Mouse (Mus musculus): ENCODE measurements around the gene Ccdc85c. TPM values are rescaled to one million over a fixed set of nuclear protein-coding genes. Genes with fewer than 3 reads are reported as not detected.

Ccdc85c gene
- polyA plus RNA-seq, 1 experiment from 2014 or later: 4.9 TPM

GRCm38 (mm10) chr12:108244778-108245177, 30.4 kb downstream of the Ccdc85c start:
- Histone ChIP-seq H3K9me3 (no peaks in the 10 kb centered on the region), H3K27me3 (no peaks in the 10 kb centered on the region), H3K4me3 (no peak overlapping the region), H3K4me2 (peak overlapping the region; percentile 33), H3K4me1 (peaks cover 73% of the 10 kb centered on the region), H3K9ac (no peak overlapping the region), H3K27ac (peak overlapping the region; percentile 76), H3K36me3 (no peaks in the 10 kb centered on the region)
- WGBS: under 1% methylated on average over 8 of the region's 8 CpGs
- ATAC-seq (ENCODE audit: borderline replicate concordance, extremely low read depth, low FRiP score, low TSS enrichment): peak; percentile 55

GRCm38 (mm10) chr12:108242243-108242745, 32.9 kb downstream of the Ccdc85c start:
- H3K4me3 ChIP-seq: no peak overlapping the region
- H3K4me2 ChIP-seq: no peak overlapping the region
- H3K9ac ChIP-seq: no peak overlapping the region
- no peaks in the 10 kb centered on the region for H3K9me3 ChIP-seq
- no peak for ATAC-seq (ENCODE audit: borderline replicate concordance, extremely low read depth, low FRiP score, low TSS enrichment)
- peaks cover 81% of the 10 kb centered on the region for H3K4me1 ChIP-seq
- H3K36me3 ChIP-seq: no peaks in the 10 kb centered on the region
- H3K27ac ChIP-seq: no peak overlapping the region
- H3K27me3 ChIP-seq: no peaks in the 10 kb centered on the region
- WGBS: 80% methylated on average over 20 of the region's 20 CpGs

- H3K4me2 ChIP-seq: no peak overlapping the region
- H3K9ac ChIP-seq: no peak overlapping the region
- no peaks in the 10 kb centered on the region for H3K27me3 ChIP-seq
- H3K4me1 ChIP-seq: peaks cover 80% of the 10 kb centered on the region
- no peaks in the 10 kb centered on the region for H3K36me3 ChIP-seq
- no peak overlapping the region for H3K4me3 ChIP-seq
- no peak overlapping the region for H3K27ac ChIP-seq
- WGBS: 56% methylated on average over 6 of the region's 6 CpGs
- no peak for ATAC-seq (ENCODE audit: borderline replicate concordance, extremely low read depth, low FRiP score, low TSS enrichment)
- H3K9me3 ChIP-seq: no peaks in the 10 kb centered on the region
Observed at GRCm38 (mm10) chr12:108241626-108242025, 33.6 kb downstream of the Ccdc85c start.

GRCm38 (mm10) chr12:108240953-108241588, 34.2 kb downstream of the Ccdc85c start:
- 56% methylated on average over 21 of the region's 21 CpGs for WGBS
- ATAC-seq (ENCODE audit: borderline replicate concordance, extremely low read depth, low FRiP score, low TSS enrichment): 0 out of 2 replicates have a peak, but pooled peaks have one; percentile 6
- no peak overlapping the region for H3K27ac ChIP-seq
- H3K9ac ChIP-seq: no peak overlapping the region
- peaks cover 81% of the 10 kb centered on the region for H3K4me1 ChIP-seq
- H3K36me3 ChIP-seq: no peaks in the 10 kb centered on the region
- H3K27me3 ChIP-seq: no peaks in the 10 kb centered on the region
- no peak overlapping the region for H3K4me3 ChIP-seq
- H3K9me3 ChIP-seq: no peaks in the 10 kb centered on the region
- no peak overlapping the region for H3K4me2 ChIP-seq

- ATAC-seq (ENCODE audit: borderline replicate concordance, extremely low read depth, low FRiP score, low TSS enrichment): no peak
- no peaks in the 10 kb centered on the region for H3K9me3 ChIP-seq
- H3K36me3 ChIP-seq: no peaks in the 10 kb centered on the region
- no peak overlapping the region for H3K27ac ChIP-seq
- no peak overlapping the region for H3K4me2 ChIP-seq
- no peak overlapping the region for H3K9ac ChIP-seq
- H3K4me3 ChIP-seq: no peak overlapping the region
- H3K4me1 ChIP-seq: peaks cover 81% of the 10 kb centered on the region
- H3K27me3 ChIP-seq: no peaks in the 10 kb centered on the region
- WGBS: 77% methylated on average over 13 of the region's 13 CpGs
Observed at GRCm38 (mm10) chr12:108240401-108240890, 34.8 kb downstream of the Ccdc85c start.

- no peaks in the 10 kb centered on the region for H3K9me3 ChIP-seq
- H3K4me2 ChIP-seq: peak overlapping the region; percentile 16; the same call in 1 of the 2 replicates
- H3K4me1 ChIP-seq: peaks cover 79% of the 10 kb centered on the region
- no peak overlapping the region for H3K4me3 ChIP-seq
- peak overlapping the region; percentile 55 for H3K27ac ChIP-seq
- H3K27me3 ChIP-seq: no peaks in the 10 kb centered on the region
- H3K9ac ChIP-seq: no peak overlapping the region
- peak; percentile 43; the same call in 1 of the 2 replicates for ATAC-seq (ENCODE audit: borderline replicate concordance, extremely low read depth, low FRiP score, low TSS enrichment)
- 36% methylated on average over 5 of the region's 5 CpGs for WGBS
- H3K36me3 ChIP-seq: no peaks in the 10 kb centered on the region
Observed at GRCm38 (mm10) chr12:108239441-108239840, 35.8 kb downstream of the Ccdc85c start.

- Histone ChIP-seq H3K9me3 (no peaks in the 10 kb centered on the region), H3K4me3 (no peak overlapping the region), H3K9ac (no peak overlapping the region), H3K27me3 (no peaks in the 10 kb centered on the region), H3K4me2 (no peak overlapping the region), H3K36me3 (no peaks in the 10 kb centered on the region), H3K27ac (no peak overlapping the region), H3K4me1 (peaks cover 70% of the 10 kb centered on the region)
- no peak for ATAC-seq (ENCODE audit: borderline replicate concordance, extremely low read depth, low FRiP score, low TSS enrichment)
- 65% methylated on average over 17 of the region's 17 CpGs for WGBS
Observed at GRCm38 (mm10) chr12:108238395-108239035, 36.7 kb downstream of the Ccdc85c start.

GRCm38 (mm10) chr12:108237300-108238006, 37.8 kb downstream of the Ccdc85c start:
- Histone ChIP-seq H3K4me1 (peaks cover 70% of the 10 kb centered on the region), H3K4me2 (no peak overlapping the region), H3K36me3 (no peaks in the 10 kb centered on the region), H3K4me3 (no peak overlapping the region), H3K27me3 (no peaks in the 10 kb centered on the region), H3K27ac (no peak overlapping the region; the same call in 1 of the 2 replicates), H3K9me3 (no peaks in the 10 kb centered on the region), H3K9ac (no peak overlapping the region)
- ATAC-seq (ENCODE audit: borderline replicate concordance, extremely low read depth, low FRiP score, low TSS enrichment): no peak
- WGBS: 65% methylated on average over 6 of the region's 6 CpGs

- Histone ChIP-seq H3K36me3 (no peaks in the 10 kb centered on the region), H3K4me2 (no peak overlapping the region), H3K4me3 (no peak overlapping the region), H3K4me1 (peaks cover 72% of the 10 kb centered on the region), H3K27ac (no peak overlapping the region), H3K9me3 (no peaks in the 10 kb centered on the region), H3K9ac (no peak overlapping the region), H3K27me3 (no peaks in the 10 kb centered on the region)
- 71% methylated on average over 18 of the region's 18 CpGs for WGBS
- no peak for ATAC-seq (ENCODE audit: borderline replicate concordance, extremely low read depth, low FRiP score, low TSS enrichment)
Observed at GRCm38 (mm10) chr12:108235976-108236555, 39.2 kb downstream of the Ccdc85c start.

- WGBS: 51% methylated on average over 14 of the region's 14 CpGs
- Histone ChIP-seq H3K4me2 (no peak overlapping the region), H3K36me3 (no peaks in the 10 kb centered on the region), H3K9me3 (no peaks in the 10 kb centered on the region), H3K27me3 (no peaks in the 10 kb centered on the region), H3K9ac (no peak overlapping the region), H3K4me3 (no peak overlapping the region), H3K27ac (no peak overlapping the region), H3K4me1 (peaks cover 64% of the 10 kb centered on the region)
- no peak for ATAC-seq (ENCODE audit: borderline replicate concordance, extremely low read depth, low FRiP score, low TSS enrichment)
Observed at GRCm38 (mm10) chr12:108234832-108235602, 40.2 kb downstream of the Ccdc85c start.

- Histone ChIP-seq H3K9ac (no peak overlapping the region), H3K9me3 (no peaks in the 10 kb centered on the region), H3K36me3 (no peaks in the 10 kb centered on the region), H3K27ac (no peak overlapping the region), H3K4me1 (peaks cover 51% of the 10 kb centered on the region), H3K4me3 (no peak overlapping the region), H3K27me3 (no peaks in the 10 kb centered on the region), H3K4me2 (no peak overlapping the region)
- ATAC-seq (ENCODE audit: borderline replicate concordance, extremely low read depth, low FRiP score, low TSS enrichment): no peak
- 75% methylated on average over 6 of the region's 6 CpGs for WGBS
Observed at GRCm38 (mm10) chr12:108233736-108234135, 41.5 kb downstream of the Ccdc85c start.

Data from lung, embryonic 15.5 days (tissue).